Mouse (Mus musculus) lung, adult 2 months (tissue): Measurements from ENCODE around the gene Fastk.

ENCODE experiments used
- CTCF ChIP-seq: fragments of 200-500 bp; IDR thresholded peaks from 2 replicates; pipeline ENCODE4 v1.5.1; 2011; ENCODE audit warnings: mild to moderate bottlenecking, low read length, control low read depth; ENCODE audit not compliant: insufficient read depth
- POLR2A ChIP-seq: fragments of 200-500 bp; IDR thresholded peaks from 2 replicates; pipeline ENCODE4 v1.6.1; 2011; ENCODE audit warnings: low read depth, mild to moderate bottlenecking, control low read depth, low read length, borderline replicate concordance; ENCODE audit errors: extremely low read depth

DNA sequence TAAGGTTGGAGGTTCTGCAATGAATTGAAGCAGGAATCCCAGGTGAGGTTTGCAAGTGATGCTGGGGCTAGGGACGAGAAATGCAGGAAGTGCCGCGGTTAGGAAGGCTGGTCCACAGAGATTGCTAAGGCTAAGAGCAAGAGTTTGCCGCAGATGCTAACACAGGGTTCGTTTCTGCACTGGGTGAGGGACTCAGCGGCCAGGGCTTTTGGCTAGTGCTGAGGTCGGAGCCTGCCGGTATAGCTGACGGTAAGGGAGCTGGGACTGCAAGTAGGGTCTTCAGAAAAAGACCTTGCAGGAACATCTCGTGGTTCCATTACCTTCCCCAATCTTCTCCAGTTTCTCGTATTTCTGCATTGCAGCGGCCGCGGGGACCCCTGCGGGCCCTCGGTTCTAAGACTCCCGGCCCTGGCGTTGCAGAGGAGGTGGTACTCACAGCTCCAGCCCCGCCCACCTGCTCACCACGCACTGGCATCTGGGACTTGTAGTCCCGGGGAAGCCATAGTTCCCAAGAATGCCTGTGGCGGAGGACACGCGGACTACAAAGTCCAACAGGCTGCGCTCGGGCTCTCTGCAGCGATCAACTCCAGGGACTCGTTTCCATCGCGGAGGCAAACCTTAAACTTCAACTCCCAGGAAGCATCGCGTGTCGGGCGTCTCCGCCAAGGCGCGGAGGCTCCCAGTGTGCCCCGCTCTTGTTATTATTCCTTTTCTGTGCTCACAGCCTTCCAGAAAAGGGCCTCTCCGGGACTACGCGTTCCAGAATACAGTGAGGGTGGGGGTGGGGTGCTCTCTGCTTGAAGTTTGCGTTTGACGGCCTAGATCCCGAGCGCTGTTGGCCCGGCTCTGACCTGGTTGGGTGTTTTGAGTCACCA, 21.7 kb downstream of the Fastk start, which contains the start of the genes Cdk5 and Slc4a2:
- TF ChIP-seq POLR2A (peak; percentile 84; the same call in 1 of the 2 replicates), CTCF (no peak)
